Mouse (Mus musculus): ENCODE data around the gene Lnpep. TPM values are rescaled to one million over a fixed set of nuclear protein-coding genes. Genes with fewer than 3 reads are reported as not detected.

The Lnpep gene
- total and polyA plus RNA-seq, 3 experiments, result 33.6 to 40.8 (median 34.6) TPM

DNA sequence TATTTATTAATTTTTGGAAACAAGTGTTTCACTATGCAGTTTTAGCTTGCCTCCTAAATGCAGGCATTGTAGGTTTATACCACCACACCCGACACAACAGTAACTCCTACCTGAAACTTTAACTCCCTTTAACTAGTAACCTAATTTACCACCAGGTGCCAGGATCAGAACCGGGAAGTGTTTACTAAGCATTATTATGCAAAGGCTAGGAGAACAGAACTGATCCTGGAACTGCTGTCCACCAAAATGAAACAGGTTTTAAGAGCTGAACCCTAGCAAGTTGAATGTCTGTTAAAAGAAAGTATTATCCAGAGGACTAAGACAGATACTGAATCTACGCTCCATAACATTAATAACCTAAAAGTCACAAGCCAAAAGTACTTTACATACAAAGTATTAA, 21.2 kb downstream of the Lnpep start:
- in situ Hi-C loops (cut with MboI; ENCODE audit: low pct_ligation_motif_present, low pct_unique_long_range_greater_than_20kb, low sequenced_read_pairs), result no loop called here
- Histone ChIP-seq H3K79me2 (replicated peaks; ENCODE audit: control insufficient read depth, extremely low read depth, insufficient read depth, poor library complexity, severe bottlenecking) (peaks cover 65% of the 10 kb centered on the region), H3K27ac (ENCODE audit: insufficient read depth, low read depth) (no peak overlapping the region), H3K9ac (ENCODE audit: insufficient read depth, low read depth) (no peak overlapping the region), H3K36me3 (replicated peaks in 1 of 2; ENCODE audit: control insufficient read depth in 1 of 2, insufficient read depth in 1 of 2, low read length in 1 of 2) (peaks cover 0 to 8% of the 10 kb centered on the region in 2 experiments), H3K27me3 (replicated peaks) (no peaks in the 10 kb centered on the region), H3K4me2 (ENCODE audit: insufficient read depth, low read depth, poor library complexity, severe bottlenecking) (peak overlapping the region; percentile 71), H3K4me3 (replicated peaks in 1 of 3; ENCODE audit: low read depth in 2 of 3, low read length in 2 of 3, poor library complexity in 1 of 3) (no peak overlapping the region), H3K4me1 (ENCODE audit: control insufficient read depth in 1 of 2, insufficient read depth in 2 of 2) (peaks cover 7 to 80% of the 10 kb centered on the region in 2 experiments), H3K9me3 (replicated peaks; ENCODE audit: low read length) (no peaks in the 10 kb centered on the region)
- no peak for DNase-seq (ENCODE audit: extremely low read depth)
- dilution Hi-C loops (cut with MboI; ENCODE audit: extremely low pct_ligation_motif_present, extremely low pct_unique_long_range_greater_than_20kb, low sequenced_read_pairs), result no loop called here
- no peak for TF ChIP-seq ELF1 (IDR thresholded peaks at IDR 0.05; ENCODE audit: low read depth, low read length)
- TF ChIP-seq MAX (IDR thresholded peaks at IDR 0.05; ENCODE audit: low read length), result no peak
- no peak for TF ChIP-seq SIN3A (IDR thresholded peaks at IDR 0.05; ENCODE audit: low read length)
- no peak for TF ChIP-seq ETS1 (conservative IDR thresholded peaks at IDR 0.05; ENCODE audit: low read depth, low read length)
- TF ChIP-seq MYC (IDR thresholded peaks at IDR 0.05; ENCODE audit: low read depth, low read length), result no peak
- no peak for TF ChIP-seq HCFC1 (IDR thresholded peaks at IDR 0.05; ENCODE audit: low read depth, low read length)
- TF ChIP-seq BHLHE40 (IDR thresholded peaks at IDR 0.05; ENCODE audit: low read depth, low read length), result no peak
- TF ChIP-seq POLR2AphosphoS2 (IDR thresholded peaks at IDR 0.05; ENCODE audit: low read depth, low read length), result no peak
- TF ChIP-seq TBP (conservative IDR thresholded peaks at IDR 0.05; ENCODE audit: low read depth, low read length), result no peak
- TF ChIP-seq NELFE (IDR thresholded peaks at IDR 0.05; ENCODE audit: low read depth, low read length), result no peak
- no peak for TF ChIP-seq POLR2A (IDR thresholded peaks at IDR 0.05; ENCODE audit: low read depth, low read length)
- no peak for TF ChIP-seq JUN (IDR thresholded peaks at IDR 0.05; ENCODE audit: insufficient read depth, low read depth, low read length)

DNA sequence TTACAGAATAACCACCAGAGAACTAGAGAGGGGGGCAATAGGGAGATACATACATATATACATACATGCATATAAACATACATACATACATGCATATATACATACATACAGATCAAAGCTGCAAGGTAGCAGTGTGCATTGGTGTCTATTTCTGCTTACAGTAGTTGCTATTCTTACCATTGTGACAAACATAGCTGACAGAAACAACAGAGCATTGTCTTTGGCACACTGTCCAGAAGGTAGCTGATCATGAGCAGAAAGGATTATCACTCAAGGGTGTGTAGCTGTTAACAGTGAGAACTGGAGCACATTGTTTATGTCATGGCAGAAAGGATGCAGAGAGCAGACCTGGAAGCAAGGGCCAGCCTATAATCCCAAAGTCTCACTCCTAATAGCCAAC, 22.1 kb downstream of the Lnpep start:
- TF ChIP-seq IRF4 (IDR thresholded peaks at IDR 0.05; ENCODE audit: low read depth, low read length) (no peak), USF1 (IDR thresholded peaks at IDR 0.05; ENCODE audit: low read depth, low read length) (no peak), MAZ (IDR thresholded peaks at IDR 0.05; ENCODE audit: low read depth, low read length) (no peak), KAT2A (IDR thresholded peaks at IDR 0.05; ENCODE audit: insufficient replicate concordance, low read length) (no peak), MAX (IDR thresholded peaks at IDR 0.05; ENCODE audit: low read length) (no peak), RCOR1 (conservative IDR thresholded peaks at IDR 0.05; ENCODE audit: low read depth, low read length) (no peak), E2F4 (IDR thresholded peaks at IDR 0.05; ENCODE audit: insufficient replicate concordance, low read depth, low read length) (no peak)
- Histone ChIP-seq H3K9ac (ENCODE audit: insufficient read depth, low read depth) (no peak overlapping the region), H3K4me3 (replicated peaks in 1 of 3; ENCODE audit: low read depth in 2 of 3, low read length in 2 of 3, poor library complexity in 1 of 3) (no peak overlapping the region), H3K36me3 (replicated peaks in 1 of 2; ENCODE audit: control insufficient read depth in 1 of 2, insufficient read depth in 1 of 2, low read length in 1 of 2) (peaks cover 0 to 8% of the 10 kb centered on the region in 2 experiments), H3K79me2 (replicated peaks; ENCODE audit: control insufficient read depth, extremely low read depth, insufficient read depth, poor library complexity, severe bottlenecking) (peaks cover 63% of the 10 kb centered on the region), H3K9me3 (replicated peaks; ENCODE audit: low read length) (no peaks in the 10 kb centered on the region), H3K27ac (ENCODE audit: insufficient read depth, low read depth) (no peak overlapping the region), H3K4me2 (ENCODE audit: insufficient read depth, low read depth, poor library complexity, severe bottlenecking) (no peak overlapping the region), H3K27me3 (replicated peaks) (no peaks in the 10 kb centered on the region), H3K4me1 (ENCODE audit: control insufficient read depth in 1 of 2, insufficient read depth in 2 of 2) (peaks cover 6 to 78% of the 10 kb centered on the region in 2 experiments)
- in situ Hi-C loops (cut with MboI; ENCODE audit: low pct_ligation_motif_present, low pct_unique_long_range_greater_than_20kb, low sequenced_read_pairs), result no loop called here
- dilution Hi-C loops (cut with MboI; ENCODE audit: extremely low pct_ligation_motif_present, extremely low pct_unique_long_range_greater_than_20kb, low sequenced_read_pairs), result no loop called here
- DNase-seq (ENCODE audit: extremely low read depth), result no peak
